Mouse (Mus musculus): ENCODE measurements around the gene Ptprn2.

Gene Ptprn2

DNA sequence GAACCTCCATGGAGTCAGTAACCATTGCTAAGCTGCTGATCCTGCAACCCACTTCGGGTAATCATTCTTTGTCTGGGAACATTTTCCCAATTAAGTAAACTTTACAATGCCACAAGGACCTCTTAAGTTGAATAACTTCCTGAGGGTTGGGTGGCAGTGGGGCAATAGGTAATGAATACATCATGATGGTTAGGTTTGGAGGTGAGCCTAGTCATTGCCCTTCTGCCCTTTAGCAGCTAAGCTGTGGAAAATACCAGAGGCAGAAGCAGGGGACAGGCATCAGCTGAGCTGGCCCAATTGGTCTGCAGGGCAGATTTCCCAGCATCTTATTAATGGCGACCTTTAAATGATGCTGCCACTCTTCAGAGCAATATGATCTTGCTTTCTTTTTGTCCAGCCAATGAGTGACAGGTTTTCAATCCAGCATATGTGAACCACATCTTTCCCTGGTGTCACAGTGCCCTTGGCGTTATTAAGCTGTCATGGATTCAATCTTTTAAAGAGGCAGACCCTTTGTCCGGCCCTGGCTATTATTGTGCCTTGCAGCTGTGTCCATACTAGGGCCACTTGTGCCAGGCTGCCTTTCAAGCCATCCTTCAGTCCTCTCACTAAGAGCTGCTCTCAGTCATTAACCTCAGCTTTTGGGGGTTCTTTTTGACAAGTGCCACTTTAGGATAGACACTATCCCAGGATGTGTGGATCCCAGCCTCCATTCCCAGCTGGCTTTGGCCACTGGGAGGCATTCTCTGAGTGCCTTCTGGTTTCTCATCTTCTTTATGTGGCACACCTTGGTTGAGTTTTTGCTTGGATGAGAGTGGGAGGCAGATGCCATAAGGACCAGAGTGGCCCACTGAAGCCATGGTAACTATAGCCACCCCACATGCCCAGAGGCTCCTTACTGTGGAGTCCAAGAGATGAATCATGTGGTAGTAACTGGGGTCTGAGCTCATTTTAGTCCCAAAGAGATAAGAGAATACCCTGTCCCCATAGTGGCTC lies 292.9 kb downstream of the Ptprn2 start:
- no peak for DNase-seq (ENCODE audit: inconsistent ontology term)

GRCm38 (mm10) chr12:116780419-116780818 lies 294.9 kb downstream of the Ptprn2 start:
- no peak for DNase-seq (ENCODE audit: inconsistent ontology term)

DNA sequence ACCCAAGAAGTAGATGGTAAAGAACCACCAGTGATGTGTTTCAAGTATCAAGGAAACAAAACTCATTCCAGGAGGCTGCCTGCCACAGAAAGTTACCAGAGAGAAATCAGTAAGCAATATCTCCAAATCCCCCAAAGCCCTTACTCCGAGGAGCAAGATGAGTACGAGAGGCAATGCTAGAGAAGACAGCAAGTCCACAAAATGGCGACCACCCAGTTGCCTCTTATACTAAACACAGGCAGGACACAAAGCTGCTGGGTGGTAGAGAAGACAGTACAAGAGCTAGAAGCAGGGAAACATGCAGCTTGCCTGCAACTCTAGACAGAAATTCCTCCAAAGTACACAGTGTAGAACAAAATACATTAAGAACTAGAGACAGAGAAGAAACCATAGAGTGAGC lies 300.2 kb downstream of the Ptprn2 start:
- no peak for DNase-seq (ENCODE audit: inconsistent ontology term)

- DNase-seq (ENCODE audit: inconsistent ontology term): no peak
Measured at GRCm38 (mm10) chr12:116788346-116788745, 302.8 kb downstream of the Ptprn2 start.

DNA sequence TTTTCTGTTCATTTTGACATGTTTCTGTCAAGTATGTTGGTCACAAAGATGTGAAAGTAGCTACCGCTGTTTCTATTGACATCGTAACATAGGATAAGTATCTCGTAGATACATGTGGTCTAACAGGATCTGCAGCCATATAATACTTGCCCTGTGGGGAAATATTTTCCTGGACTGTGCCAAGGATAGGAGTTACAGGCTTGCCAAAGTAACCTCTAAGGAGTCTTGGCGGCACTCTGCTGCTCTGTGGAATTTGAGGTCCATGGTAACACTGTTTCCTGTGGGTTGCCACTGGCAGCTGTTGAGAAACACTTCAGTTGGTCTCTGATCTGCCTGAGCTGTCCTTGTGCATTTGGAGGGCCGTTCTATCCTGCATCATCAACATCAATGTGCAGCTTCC lies 317.8 kb downstream of the Ptprn2 start:
- DNase-seq (ENCODE audit: inconsistent ontology term): no peak

DNA sequence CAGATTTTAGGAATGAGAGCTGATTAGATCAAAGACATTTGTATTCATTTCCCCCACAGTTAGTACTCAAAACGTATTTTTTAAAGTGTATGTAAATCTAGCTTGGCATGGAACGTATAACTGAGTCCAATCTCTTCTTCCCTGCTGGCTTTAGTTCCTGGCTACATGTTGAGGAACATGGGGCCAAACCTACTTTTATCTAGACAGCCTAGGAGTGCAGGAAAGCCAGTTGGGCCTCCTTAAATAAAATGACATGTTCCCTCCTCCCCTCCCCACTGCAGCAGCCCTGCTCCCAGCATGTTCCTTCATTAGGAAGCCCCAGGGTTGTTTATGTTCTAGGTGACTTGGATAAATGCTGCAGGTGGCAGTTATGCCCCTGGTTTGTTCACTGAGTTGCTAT lies 319.2 kb downstream of the Ptprn2 start:
- no peak for DNase-seq (ENCODE audit: inconsistent ontology term)

DNA sequence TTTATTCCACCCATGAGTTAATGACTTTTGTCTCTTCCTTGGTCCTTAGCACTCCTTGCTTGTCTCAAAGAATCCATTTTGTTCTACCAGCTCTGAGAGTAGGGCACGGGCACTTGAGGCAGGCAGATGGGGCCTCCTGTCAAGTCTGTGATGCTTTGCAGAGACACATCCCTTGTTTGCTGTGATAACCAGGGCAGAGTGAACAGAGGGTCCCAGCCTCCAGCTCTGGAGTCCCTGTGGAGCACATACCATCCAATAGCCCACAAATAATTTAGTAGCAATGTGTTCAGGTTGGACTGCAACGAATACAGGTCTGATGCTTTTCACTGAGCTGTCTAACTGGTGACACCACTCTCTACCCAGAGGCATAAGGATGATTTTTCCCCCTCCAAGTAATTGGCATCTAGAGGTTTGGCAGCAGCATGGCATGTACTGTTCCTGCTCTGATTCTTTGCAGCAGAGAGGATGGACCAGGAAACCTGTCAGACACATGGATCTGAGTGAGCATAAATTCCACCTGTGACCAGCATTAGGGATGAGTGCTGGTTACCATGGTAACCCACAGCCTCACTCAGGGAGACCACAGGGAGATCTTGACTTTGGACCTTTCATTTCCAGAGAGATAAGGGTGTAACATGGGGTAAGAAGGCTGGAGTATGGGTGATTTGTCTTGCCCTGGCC lies 319.7 kb downstream of the Ptprn2 start:
- no peak for DNase-seq (ENCODE audit: inconsistent ontology term)

GRCm38 (mm10) chr12:116806089-116806488 lies 320.6 kb downstream of the Ptprn2 start:
- DNase-seq (ENCODE audit: inconsistent ontology term): no peak

GRCm38 (mm10) chr12:116813012-116813411 lies 327.5 kb downstream of the Ptprn2 start:
- DNase-seq (ENCODE audit: inconsistent ontology term): no peak

DNA sequence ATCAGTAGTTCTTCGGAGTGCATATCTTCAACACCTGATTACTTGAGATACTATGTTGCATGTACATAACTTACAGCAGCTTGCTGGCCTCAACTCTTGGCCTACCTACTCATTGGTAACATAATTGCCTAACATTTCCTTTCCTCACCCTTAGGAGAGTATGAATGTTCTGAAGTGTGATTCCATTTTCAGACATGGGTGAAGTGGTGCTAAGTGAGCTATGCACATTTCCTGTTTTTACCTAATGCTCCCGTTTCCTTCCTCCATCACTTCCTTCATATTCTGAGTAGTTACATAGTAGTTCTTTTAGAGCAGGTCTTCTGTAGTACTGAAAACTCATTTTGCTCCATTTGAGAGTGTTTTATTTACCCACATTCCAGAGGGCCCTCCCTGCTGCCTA lies 334.3 kb downstream of the Ptprn2 start:
- DNase-seq (ENCODE audit: inconsistent ontology term): no peak

- DNase-seq (ENCODE audit: inconsistent ontology term): no peak
Measured at GRCm38 (mm10) chr12:116823341-116823740, 337.8 kb downstream of the Ptprn2 start.

DNA sequence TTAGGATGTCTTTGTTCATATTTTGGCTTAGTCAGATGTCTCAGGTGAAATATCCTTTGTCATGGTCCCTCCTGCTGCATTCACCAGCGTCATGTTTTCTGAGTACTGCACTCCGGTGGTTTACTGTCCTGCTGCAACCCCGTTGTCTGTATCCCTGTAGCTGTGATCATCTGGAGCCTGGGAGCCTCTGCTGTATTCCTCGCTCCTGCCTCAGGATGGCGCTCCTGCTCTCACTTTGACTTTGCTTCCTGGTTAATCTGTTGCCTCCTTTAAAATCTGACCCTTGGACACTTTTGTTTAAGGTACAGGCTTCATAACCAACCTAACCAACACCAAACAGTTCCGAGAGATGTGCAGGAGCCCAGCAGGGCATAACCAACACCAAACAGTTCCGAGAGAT lies 342.2 kb downstream of the Ptprn2 start:
- no peak for DNase-seq (ENCODE audit: inconsistent ontology term)

DNA sequence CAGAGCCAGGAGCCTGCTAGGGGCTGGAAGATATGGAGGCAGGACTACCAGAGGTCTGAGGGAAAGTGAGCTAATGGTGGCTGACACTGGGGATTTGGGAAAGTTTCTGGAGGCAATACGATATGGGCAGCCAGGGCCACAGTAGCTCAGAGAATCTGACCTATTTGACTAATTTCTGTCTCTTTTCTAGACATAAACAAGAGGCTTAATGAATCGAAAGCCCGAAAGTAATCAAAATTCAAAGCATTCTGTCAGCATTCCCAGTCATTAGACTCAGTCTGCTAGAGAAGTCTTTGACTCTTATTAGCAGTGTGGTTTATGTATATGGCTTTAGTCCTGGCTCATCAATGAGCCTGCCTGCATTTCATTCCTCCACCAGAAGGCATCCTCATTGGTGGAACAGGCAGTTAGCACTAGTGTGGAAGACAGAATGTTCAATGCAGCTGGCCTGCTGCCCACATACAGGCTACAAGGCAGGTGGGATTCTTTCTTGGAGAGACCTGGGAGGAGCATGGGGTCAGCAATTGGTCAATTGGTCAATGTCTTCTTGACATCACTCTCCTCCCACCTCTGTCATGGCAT lies 353.2 kb downstream of the Ptprn2 start:
- peak; percentile 92 for DNase-seq (ENCODE audit: inconsistent ontology term)

DNA sequence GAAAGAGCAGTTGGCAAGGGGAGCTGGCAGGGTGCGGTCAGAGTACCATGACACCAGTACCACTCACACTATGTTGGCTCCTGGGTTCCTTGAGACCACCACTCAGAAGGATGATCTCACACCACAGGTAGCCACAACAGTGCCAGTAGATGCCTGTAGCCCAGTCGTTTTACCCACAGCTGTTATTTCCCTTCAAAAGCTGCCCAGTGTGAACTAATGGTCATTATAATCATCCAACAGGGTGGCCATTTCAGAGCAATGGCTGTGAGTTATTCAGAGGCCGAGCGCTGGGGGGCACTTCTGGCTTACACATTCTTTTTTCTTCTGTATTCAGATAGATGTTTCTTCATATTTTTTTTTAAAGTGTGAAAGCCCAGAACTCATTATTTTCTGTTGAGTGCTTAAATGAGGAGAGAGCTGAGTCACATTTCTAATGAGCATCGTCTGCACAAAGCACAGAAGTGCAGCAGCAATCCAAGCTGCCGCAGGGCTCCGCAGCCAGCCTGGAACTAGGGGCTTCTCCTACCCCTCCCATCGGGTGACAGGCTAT lies 357.3 kb downstream of the Ptprn2 start:
- DNase-seq (ENCODE audit: inconsistent ontology term): peak; percentile 86

- DNase-seq (ENCODE audit: inconsistent ontology term): peak; percentile 3
Measured at GRCm38 (mm10) chr12:116846220-116846619, 360.7 kb downstream of the Ptprn2 start.

GRCm38 (mm10) chr12:116847021-116847420 lies 361.5 kb downstream of the Ptprn2 start:
- DNase-seq (ENCODE audit: inconsistent ontology term): no peak

GRCm38 (mm10) chr12:116856307-116856706 lies 370.8 kb downstream of the Ptprn2 start:
- no peak for DNase-seq (ENCODE audit: inconsistent ontology term)

DNA sequence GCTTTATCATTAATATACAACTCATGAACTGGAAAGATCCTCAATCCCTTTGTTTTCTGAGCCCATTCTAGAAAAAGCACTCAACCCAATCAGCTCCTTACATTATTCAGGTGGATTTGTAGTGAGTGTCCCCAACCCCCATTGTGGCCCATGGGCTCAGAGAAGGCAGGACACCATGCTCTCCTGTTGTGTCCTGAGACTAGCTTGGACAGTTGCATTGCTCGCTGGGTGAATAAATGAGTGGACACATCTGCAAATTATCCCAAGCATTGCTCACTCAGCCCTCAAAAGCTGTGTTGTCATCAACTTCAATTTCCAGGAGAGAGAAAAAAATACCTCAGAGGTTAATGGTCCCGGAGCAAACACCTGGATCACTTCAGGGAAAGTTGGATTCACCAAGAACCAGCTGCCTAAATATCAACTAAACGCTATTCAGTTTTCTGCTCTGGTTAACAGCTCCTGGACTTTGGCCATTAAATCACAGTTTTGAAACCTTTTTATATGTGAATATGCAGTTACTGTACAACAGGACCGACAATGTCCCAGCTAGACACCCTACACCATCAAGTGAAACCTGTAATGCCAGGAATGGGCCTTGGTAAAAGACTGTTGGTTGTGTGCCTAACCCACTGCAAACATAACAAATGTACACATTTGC lies 376.0 kb downstream of the Ptprn2 start:
- no peak for DNase-seq (ENCODE audit: inconsistent ontology term)

GRCm38 (mm10) chr12:116863291-116863899 lies 377.9 kb downstream of the Ptprn2 start:
- no peak for DNase-seq (ENCODE audit: inconsistent ontology term)

GRCm38 (mm10) chr12:116873866-116874585 lies 388.5 kb downstream of the Ptprn2 start:
- DNase-seq (ENCODE audit: inconsistent ontology term): peak; percentile 30
